Mouse (Mus musculus): Measurements from ENCODE around the gene Spryd7. TPM values are rescaled to one million over a fixed set of nuclear protein-coding genes. Genes with fewer than 3 reads are reported as not detected.

The Spryd7 gene
- polyA plus RNA-seq, 2 experiments from 2014 or later: 5.2 to 7.7 TPM

DNA sequence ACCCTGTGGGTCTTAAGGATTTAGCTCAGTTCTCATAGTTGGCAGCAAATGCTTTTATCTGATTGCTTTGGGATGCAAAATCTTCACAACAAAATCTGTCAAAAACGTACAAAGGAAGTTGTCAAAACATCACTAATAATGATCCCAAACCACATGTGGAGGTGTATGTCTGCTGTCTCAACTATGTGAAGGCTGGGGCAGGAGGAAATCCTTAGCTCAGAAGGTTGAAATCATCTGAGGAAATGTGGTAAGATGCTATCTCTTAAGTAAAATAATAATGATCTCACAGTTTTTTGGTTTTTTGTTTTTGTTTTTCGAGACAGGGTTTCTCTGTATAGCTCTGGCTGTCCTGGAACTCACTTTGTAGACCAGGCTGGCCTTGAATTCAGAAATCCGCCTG is 20.9 kb downstream of the Spryd7 start:
- ATAC-seq: peak; percentile 43

DNA sequence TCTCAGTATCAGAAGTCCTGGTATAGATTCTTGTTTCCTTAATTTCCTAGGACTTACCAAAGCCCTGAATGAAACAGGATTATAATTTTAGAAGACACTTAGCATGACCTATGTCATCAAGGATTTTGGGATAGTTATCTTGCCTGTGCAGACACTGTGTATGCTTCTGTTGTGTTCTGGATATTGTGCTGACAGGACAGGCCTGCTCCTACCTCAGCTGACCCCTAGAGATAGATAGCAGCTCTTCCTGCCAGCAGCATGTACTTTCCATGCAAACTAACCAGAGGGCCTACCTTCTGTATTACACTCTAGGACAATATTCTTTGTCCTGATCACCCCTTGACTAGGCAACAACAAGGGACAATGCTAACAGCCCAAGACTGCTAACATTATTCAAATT is 25.7 kb downstream of the Spryd7 start:
- no peak for ATAC-seq

DNA sequence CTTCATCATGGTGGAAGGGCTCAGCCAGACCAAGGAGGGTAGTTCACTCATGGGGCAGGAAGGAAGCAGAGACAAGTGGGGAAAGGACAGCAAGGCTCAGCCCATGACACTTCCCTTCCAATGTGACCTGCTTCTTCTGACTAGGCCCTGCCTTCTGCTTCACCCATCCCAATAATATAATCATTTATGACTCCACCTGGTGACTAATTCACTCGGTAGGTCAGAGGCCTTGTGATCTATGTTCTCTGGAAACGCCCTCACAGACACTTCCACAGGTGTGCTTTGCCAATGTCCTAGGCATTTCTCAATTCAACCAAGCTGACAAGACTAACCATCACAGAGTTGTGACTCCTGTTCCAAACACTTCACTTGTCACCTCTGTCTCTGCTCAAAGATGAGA is 26.3 kb downstream of the Spryd7 start:
- no peak for ATAC-seq

DNA sequence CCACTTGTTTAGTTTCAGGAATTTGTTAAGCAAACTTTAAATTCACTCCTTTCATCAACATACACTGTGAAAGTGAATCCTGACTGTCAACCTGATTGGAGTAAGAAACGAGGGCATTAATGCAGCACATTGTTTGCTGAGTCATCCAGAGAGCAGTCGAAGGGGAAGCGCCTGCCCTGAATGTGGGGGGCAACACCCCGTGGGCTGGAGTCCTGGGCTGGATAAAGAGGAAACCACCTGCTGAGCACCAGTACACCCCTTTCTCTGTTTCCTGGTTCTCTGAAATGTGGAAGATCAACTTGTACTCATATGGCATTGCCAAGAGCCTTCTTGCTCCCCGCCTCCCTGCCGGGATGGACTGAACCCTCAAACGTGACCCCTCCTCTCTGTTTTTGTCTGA is 27.2 kb downstream of the Spryd7 start:
- ATAC-seq: no peak

DNA sequence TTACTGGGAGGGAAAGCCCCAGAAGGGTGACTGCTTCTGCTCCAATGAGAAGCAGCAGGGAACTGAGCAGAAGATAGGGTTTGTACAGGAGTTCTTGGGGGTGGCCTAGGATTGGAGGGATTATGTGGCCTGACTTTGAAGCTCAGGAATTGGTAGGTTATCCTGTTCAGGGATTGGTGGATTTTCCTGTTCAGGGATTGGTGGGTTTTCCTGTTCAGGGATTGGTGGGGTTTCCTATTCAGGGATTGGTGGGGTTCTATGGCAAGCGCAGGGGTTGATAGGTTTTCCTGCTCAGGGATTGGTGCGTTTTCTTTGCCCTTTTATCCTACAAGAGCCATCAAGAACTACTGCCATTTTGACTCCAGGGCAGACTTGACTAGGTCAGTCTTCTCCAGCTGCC is 30.7 kb downstream of the Spryd7 start:
- ATAC-seq: no peak

DNA sequence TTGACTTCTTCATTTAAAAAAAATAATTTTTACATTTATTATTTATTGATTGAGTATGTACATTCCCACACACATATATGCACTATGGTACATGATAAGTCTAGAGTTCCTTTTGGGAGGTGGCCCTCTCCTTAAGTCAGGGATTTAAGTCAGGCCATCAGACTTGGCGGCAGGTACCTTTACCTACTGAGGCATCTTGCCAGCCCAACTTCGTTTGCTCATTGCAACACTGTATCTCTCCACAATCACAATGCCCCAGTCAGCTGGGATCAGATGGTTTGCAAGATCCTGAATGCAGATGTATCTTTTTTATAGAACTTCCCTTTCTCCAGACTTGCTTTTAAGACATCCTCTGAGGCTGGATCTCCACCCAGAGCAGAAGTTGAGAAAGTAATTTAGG is 32.9 kb downstream of the Spryd7 start:
- no peak for ATAC-seq

DNA sequence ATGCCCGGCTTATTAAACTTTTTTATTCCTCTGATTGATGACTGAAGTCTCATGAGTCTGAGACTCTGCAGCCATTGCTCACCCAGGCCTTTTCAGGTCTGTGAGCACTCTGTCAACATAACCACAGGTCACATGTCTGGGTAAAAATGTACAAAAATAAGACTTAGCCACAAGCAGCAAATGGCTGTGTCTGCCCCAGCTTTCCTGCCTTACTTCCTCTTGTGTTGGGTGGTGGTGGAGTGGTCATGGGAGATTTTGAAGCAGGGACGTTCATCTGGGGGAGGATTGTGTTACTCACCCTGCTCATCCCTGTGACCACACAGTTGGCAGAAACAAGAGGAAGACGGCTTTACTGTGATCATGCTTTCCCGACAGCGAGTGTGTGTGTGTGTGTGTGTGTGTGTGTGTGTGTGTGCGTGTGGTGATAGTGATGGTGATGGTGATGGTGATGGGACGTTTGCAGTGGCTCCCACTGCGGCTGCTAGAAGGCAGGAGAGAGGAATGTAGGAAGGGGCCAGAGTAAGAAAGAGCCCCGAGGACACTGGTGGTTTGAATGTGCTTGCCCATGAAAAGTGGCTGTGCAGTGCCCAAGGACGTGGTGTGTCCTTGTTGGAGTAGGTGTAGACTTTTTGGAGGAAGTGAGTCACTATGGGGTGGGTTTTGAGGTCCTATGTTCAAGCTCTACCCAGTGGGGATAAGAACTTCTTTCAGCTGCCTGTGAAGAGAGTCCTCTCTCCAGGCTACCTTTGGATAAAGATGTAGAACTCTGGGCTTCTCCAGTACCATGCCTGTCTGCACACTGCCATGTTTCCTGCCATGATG is 37.8 kb downstream of the Spryd7 start:
- peak; percentile 67 for ATAC-seq

DNA sequence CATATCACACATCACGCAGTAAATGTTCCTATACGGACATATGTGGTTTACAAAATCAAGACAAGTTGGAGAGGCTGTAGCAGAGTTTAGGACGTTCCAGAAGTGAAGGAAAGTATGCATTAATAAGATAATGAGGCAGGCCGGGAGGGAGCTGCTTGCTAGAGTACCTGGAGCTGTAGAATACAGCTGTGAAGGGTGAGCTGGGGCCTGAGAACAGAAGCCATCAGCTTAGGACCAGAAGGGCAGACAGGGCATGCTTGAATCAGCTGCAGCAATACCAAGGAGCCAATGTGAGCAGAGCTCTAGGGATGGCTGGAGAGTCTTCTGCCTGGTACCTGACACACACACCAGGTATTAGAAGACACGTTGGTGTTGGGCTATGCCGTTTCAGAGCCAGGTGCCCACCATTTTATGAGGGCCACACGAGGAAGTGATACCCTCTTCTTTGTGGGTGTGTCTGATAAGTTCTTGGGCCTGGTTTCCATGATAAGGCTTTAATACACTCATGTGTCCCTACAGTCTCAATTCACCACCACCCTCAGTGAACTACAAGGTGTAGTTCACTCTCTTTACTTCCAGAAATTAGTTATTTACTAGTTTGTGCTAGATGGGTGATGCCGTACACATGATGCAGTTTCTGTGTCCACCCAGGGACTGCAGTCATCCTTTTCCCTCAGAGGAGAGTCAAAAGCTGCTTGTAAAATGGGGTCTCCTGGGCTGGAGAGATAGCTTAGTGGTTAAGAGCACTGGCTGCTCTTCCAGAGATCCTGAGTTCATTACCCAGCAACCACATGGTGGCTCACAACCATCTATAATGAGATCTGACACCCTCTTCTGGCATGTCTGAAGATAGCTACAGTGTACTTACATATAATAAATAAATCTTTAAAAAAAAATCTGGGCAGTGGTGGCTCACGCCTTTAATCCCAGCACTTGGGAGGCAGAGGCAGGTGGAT is 39.9 kb downstream of the Spryd7 start:
- ATAC-seq: no peak

DNA sequence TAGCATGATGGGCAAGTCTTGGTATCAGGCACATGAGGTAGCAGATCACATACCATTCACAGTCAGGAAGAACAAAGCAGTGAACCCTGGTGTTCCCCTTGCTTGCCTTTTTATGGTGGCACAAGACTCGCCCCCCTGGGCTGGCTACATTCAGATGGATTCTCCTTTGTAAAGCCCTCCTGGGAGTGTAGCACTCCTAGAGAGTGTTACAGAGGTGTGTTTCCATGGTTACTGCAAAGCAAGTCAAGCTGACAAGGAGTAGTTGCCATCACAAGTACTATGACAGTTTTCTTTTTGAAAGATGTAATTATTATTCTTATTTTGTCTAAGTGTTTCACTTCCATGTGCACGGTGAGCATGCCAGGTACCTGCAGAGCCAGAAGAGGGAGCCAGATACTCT is 45.2 kb downstream of the Spryd7 start:
- no peak for ATAC-seq

DNA sequence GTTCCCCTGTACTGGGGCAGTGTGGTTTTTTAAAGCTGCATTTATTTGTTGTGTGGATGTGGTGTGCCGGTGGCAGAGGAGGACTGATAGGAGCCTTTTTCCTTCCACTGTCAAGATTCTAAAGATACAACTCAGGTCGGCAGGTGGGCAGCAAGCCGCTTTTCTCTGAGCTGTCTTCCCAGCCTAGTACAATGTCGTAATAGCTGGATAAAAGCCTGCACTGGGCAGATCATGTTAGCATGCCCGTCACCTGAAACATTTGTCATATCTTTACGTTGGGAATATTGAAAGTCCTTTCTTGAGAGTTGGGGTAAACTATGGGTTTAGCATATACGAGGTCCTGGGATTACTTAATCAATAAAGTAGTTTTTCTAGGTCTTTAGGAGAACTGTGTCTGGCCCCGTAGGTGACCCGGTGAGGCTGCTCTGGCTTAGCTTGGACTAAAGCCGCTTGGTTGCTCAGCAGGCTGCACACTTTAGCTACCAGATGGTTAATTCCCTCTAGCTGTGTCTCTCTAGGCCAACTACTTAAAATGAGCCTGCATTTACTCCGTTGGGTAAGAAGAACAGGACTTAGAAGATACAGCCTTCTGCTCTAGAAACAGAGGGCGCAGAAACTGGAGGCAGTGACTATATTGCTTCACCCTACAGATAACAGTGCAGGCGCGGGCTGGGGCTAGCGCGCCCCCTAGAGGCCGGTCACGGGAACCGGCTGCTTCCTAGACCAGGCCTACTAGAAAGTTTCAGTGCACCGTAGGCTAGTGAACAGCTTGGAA is 58.8 kb downstream of the Spryd7 start:
- ATAC-seq: peak; percentile 94

DNA sequence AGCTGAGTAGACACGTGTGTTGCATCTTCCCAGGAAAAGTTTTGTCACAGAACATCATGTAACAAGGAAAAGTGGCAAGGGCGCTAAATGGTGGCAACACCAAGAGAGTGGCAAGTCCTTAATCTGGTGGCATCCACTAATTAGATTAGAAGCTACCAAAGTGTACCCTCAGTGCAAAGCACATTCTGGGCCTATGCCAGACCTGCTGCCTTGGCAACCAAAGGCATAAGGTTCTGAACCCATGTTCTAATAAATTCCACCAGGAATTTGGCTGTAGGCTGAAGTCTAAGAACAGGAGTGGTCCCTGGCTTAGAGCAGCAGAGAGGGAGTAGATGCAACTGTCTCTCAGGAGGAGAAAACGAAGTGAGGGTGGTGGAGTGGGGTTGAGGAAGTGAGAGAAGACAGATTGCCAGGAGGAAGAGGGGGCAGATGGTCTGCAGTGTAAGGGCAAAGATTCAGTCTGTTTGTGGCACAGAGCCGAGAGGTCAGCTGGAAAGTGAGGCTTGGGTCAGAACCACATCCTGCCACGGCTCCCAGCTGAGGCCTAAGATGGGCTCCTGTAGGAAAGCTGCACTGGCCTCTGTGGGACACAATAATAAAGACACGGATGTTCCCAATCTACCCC is 63.1 kb downstream of the Spryd7 start:
- ATAC-seq: no peak

Other genes with a start within 250 kb of the Spryd7 start
- gene Arl11, start 247.1 kb downstream of the Spryd7 start, polyA plus RNA-seq (2017; shearing (Covaris generic)): not detected
- 10 to 100 TPM in 1 of 2 experiments, 1 to 10 TPM in 1; 6.5 to 12.3 TPM for gene Ebpl, start 196.4 kb downstream of the Spryd7 start, polyA plus RNA-seq (2017; shearing (Covaris generic))
- gene Kpna3, start 117.0 kb downstream of the Spryd7 start, polyA plus RNA-seq (2017; shearing (Covaris generic)): 10 to 100 TPM; 30.6 to 35.1 TPM
- gene Trim13, start 41.4 kb upstream of the Spryd7 start, polyA plus RNA-seq (2017; shearing (Covaris generic)): 1 to 10 TPM; 8.9 TPM
- gene Kcnrg, start 50.6 kb upstream of the Spryd7 start, polyA plus RNA-seq (2017; shearing (Covaris generic)): 1 to 10 TPM in 1 of 2 experiments, under 1 TPM in 1; 0.52 to 1.0 TPM

Measured in CD4-positive, CD25-positive, alpha-beta regulatory T cell, adult 4 months (primary cell).